Mouse (Mus musculus) heart, adult 8-10 months (tissue): ENCODE measurements around the gene Defb30. TPM values are rescaled to one million over a fixed set of nuclear protein-coding genes. Genes with fewer than 3 reads are reported as not detected.

Source experiments
- total RNA-seq, 4 experiments: library from RNA; stranded (reverse); gene quantifications; 2 replicates each; pipeline ENCODE4 v1.2.4; 2022

The Defb30 gene
- total RNA-seq, 4 experiments from 2014 or later, result not detected

Other genes with a start within 250 kb of the Defb30 start
- gene Wdfy2, start 212.3 kb downstream of the Defb30 start, total RNA-seq, result 1 to 10 TPM; 5.8 to 7.2 (median 6.1) TPM
- not detected for gene Defb48, start 65.5 kb downstream of the Defb30 start, total RNA-seq
- gene Defb47, start 51.9 kb downstream of the Defb30 start, total RNA-seq, result not detected
- gene Defb43, start 38.2 kb downstream of the Defb30 start, total RNA-seq, result not detected
- gene Defb42, start 3.0 kb downstream of the Defb30 start, total RNA-seq, result under 1 TPM in 1 of 4 experiments, not detected in 3; 0.17 TPM